Mouse (Mus musculus) T-helper 1 cell (primary cell): ENCODE measurements at regions not wholly inside any gene's neighbourhood (a gene's known extent, or its start where the extent isn't known, plus 50 kb on each side); places are given as distances from the start of the nearest gene placed in this dataset.

Experiments used
- in situ Hi-C: fragments of 300-600 bp; cut with MboI, MseI; formaldehyde crosslinking; loops from one replicate; pipeline ENCODE4 v1.15.1; 2025; ENCODE audit warnings: high pct_unique_total_duplicates

DNA sequence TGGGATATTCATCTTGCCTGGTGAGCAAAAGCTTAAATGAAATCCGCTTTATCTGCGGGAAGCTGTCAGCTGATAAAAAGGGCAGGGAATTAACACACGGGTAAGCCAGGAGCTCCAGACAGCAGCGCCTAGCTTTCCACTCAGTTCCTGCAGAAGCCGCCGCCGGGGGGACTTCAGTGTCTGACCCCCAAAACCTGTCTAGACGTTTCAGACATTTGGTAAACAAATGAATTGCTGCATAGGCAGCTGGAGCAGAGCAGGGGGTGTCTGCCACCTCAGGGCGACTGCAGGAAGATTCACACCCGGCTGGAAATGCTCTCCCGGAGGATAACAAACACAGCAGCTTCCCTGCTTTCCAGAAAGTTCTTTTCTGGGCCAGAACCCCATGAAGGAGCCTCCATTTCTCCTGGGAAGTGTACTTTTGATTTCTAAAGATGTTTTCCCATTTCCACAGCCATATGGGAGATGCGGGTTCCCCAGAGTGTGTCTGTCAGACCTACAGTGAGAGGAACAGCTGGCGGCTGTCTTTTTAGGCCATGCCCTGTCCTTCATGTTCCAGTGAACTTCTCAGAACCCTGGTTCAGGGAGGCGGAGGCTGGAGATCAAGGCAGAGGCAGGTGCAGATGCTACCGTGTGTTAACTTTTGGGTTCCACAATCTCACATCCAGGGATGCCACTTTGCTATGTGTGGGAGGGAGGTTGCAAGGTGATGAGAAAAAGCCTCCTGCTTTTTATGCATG is 58.7 kb upstream of the Pmepa1 start:
- in situ Hi-C loops = loop anchor here (10.0 kb wide), 1 partner anchor 430 kb away; no protein-coding TSS in a partner anchor

DNA sequence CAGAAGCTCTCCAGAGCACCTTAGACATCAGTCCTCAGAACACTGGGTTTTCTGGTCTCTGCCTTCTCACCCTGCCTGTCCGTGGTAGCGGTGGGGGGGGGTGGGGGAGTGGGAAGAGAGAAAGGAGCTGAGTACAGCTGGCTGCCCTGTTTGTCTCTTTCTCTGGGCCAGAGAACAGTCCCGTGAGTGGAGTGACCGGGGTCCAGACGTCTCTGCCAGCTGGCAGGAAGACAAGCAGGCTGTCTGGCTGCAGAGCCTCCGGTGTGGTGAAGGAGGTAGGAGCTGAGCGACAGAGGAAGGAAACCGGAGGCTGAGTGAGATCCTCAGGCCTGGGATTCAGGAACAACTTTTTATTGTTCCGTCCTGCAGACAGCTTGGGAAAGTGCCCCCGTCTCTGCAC is 59.5 kb upstream of the Pmepa1 start:
- in situ Hi-C loops = loop anchor here (10.0 kb wide), 1 partner anchor 431 kb away; no protein-coding TSS in a partner anchor

DNA sequence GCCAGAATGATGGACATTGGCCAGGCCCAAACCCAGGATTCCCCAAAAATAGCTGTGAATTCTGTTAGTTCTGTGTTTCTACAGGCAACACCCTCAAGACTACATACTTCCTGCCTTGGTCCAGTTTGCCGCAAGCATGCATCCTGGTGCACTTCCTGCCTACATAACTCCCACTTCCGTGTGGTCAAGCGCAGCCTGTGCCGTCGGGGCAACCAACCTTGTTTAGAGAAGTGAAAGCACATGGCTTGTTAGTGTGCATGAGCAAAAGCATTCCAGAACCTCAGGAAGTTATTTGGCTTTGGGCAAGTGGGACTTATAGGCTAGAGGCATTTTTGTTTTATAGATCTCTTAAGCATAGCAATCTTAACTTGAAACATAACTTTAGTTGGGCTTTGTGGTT is 61.3 kb upstream of the Pmepa1 start:
- in situ Hi-C loops = loop anchor here (10.0 kb wide), 1 partner anchor 433 kb away; no protein-coding TSS in a partner anchor

GRCm38 (mm10) chr2:173338671-173339070 is 62.3 kb upstream of the Pmepa1 start:
- in situ Hi-C loops = loop anchor here (10.0 kb wide), 1 partner anchor 434 kb away; no protein-coding TSS in a partner anchor

DNA sequence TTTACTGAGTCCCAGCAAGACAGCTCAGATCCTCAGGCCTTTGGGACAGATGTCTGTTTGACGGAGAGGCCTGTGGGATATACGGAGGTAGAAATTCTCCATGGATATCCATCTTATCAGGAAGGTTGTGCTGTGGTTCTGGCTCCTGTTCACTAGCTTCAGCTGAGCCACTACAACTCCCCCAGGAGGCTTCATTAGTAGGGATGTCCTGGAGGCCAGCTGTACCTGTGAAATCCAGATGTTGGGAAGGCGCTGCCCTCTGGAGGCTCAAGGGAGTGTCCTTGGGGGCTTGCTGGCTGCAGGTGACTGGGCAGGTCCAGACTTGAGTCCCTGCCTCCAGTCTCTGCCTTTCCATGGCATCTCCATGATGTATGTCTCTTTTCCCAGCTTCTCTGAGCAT is 62.9 kb upstream of the Pmepa1 start:
- in situ Hi-C loops = loop anchor here (10.0 kb wide), 1 partner anchor 434 kb away; no protein-coding TSS in a partner anchor

- in situ Hi-C loops = no loop called here
Observed at GRCm38 (mm10) chr2:173340044-173340601, 63.8 kb upstream of the Pmepa1 start.

DNA sequence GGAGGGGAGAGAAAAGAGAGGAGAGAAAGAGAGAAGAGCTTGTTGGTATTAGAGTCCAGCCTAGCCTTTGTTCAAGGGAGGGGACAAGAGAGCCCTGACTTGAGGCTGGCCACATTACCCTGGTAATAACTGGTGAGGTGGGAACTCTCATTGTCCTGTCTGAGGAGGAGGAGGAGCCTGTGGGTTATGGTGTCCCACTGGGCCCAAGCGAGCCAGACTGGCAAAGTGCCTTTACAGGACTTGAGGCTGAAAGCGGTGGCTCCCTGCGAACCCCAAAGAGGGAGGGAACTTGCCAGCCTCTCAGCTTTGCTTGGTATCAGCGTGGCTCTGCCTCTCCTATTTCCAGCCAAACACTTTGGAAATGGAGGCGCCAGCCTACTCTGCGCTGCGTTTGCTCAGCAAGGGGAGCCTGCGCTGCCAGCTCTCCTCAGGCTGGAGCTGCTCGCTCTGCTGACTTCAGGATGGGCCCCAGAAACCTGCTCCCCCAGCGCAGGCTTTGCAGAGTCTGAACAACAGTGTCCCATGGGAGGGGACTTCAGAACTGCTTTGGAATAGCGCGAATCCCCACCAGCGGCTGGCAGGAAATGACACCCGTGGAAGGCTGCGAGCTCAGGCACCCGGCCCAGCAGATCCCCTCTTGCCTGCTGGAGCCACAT is 66.4 kb upstream of the Pmepa1 start:
- in situ Hi-C loops = no loop called here

DNA sequence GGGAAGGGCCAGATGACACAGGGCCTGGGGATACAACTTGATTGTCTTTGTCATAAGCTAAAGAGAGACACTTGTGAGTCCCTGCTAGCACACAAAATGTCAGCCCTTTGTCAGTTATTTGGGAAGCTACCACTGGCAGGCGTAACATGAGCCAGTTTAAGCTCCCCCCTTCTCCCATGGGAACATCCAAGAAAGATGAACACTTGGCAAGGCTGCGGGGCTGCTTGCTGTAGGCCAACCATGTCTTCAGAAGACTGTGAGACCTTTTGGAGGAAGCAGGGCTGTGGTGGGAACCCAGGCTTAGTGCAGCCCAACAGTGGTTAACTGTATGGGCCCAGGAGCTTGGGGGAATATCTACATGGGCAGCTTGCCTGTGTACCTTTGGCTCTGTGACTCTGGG is 67.3 kb upstream of the Pmepa1 start:
- in situ Hi-C loops = no loop called here

- in situ Hi-C loops = no loop called here
Observed at GRCm38 (mm10) chr2:173344221-173344620, 67.9 kb upstream of the Pmepa1 start.

- in situ Hi-C loops = no loop called here
Observed at GRCm38 (mm10) chr2:173347341-173347740, 71.0 kb upstream of the Pmepa1 start.

DNA sequence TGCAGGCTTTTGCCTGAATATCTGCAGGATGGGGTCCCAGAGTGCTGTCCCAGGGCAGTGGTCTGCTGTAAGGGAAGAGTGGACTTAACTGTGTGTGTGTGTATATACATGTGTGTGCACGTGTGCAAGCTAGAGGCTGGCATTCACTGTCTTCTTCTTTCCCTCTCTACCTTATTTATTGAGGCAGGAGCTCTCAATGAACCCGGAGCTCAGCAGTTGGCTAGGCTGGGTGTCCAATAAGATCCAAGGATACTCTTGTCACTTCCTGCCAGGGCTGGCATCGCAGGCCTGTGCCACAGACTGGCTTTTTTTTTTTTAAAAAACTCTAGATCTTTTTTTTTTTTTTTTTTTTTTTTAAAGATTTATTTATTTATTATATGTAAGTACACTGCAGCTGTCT is 72.4 kb upstream of the Pmepa1 start:
- in situ Hi-C loops = no loop called here

DNA sequence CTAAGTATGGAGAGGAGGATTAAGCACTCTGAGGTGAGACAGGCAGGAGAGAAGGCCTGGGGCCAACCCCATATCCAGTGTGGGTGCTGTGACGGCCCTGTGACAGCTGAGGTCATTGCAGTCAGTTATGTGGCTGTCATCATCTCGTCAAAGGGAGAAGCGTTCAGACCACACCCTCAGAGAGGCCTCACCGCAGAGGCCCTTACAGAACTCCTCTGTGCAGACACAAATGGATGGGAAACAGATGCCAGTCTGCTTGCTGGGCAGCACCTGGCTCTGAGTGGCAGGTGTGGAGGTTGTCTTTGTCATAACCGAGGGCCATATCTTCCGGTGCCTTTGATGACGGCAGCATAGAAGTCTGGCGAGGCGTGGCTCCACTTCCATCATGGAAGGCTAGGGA is 73.2 kb upstream of the Pmepa1 start:
- in situ Hi-C loops = no loop called here

GRCm38 (mm10) chr2:173349910-173350309 is 73.6 kb upstream of the Pmepa1 start:
- in situ Hi-C loops = loop anchor here (10.0 kb wide), 1 partner anchor 685 kb away; no protein-coding TSS in a partner anchor

DNA sequence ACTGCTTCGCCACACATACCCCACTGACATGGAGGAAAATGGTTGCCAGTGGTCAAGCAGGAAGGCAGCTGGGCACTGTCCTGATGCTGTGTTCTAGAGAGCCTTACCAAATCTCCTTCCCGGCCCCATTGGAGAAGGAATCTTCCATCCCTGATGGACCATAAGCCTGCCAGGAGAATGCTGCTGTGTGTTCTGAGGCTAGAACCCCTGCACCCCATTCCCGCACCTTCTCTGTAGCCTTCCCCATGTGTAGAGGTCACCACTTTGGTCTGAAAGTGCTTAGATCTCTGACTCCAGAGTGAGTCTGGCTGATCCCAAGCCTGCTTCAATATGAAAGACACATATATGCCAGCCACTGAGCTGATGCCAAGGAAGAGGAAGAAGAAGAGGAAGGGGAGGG is 74.1 kb upstream of the Pmepa1 start:
- in situ Hi-C loops = loop anchor here (10.0 kb wide), 1 partner anchor 684 kb away; no protein-coding TSS in a partner anchor

DNA sequence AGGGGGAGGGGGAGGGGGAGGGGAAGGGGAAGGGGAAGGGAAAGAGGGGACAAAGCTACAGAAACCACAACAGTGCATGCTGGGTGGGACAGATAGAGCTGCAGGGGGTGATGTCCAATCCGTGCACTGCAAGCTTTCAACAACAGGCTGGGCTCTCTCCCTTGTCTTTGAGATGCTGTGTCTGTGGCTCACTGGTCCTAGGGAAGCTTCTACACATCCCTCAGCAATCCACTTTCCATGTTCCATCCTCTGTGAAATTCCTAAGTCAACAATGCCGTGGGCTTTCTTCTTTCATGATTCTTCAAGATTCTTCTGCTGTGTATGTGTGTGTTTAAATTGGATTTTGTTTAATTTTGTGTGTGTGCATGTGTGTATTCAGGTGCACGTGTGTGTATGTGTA is 74.5 kb upstream of the Pmepa1 start:
- in situ Hi-C loops = loop anchor here (10.0 kb wide), 1 partner anchor 684 kb away; no protein-coding TSS in a partner anchor

- in situ Hi-C loops = loop anchor here (10.0 kb wide), 1 partner anchor 683 kb away; no protein-coding TSS in a partner anchor
Observed at GRCm38 (mm10) chr2:173351831-173352755, 75.8 kb upstream of the Pmepa1 start.

DNA sequence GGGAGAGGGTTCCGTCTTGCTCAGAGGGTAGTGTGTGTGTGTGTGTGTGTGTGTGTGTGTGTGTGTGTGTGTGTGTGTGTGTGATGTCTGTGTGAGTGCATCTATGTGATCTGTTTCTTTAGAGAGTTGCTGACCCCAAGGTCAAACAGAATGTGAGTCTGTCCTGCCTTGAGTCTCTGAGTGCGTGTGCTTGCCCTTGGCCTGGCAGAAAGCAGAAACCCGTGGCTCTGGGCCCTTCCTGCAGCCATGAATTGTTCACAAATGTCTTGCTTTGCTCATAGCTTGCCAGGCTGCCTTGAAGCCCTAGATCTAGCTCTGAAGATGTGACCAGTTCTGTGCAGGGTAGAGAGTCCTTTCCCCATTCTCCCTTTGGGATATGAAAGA is 76.4 kb upstream of the Pmepa1 start:
- in situ Hi-C loops = loop anchor here (10.0 kb wide), 1 partner anchor 682 kb away; no protein-coding TSS in a partner anchor

GRCm38 (mm10) chr2:173353435-173354241 is 77.3 kb upstream of the Pmepa1 start:
- in situ Hi-C loops = loop anchor here (10.0 kb wide), 1 partner anchor 681 kb away; no protein-coding TSS in a partner anchor

- in situ Hi-C loops = loop anchor here (10.0 kb wide), 1 partner anchor 678 kb away; no protein-coding TSS in a partner anchor
Observed at GRCm38 (mm10) chr2:173356786-173357185, 80.5 kb upstream of the Pmepa1 start.
